Mouse (Mus musculus) neural tube, embryonic 15.5 days (tissue): Measurements from ENCODE around the gene Tada2a. TPM values are rescaled to one million over a fixed set of nuclear protein-coding genes. Genes with fewer than 3 reads are reported as not detected.

Experiments used
- ATAC-seq: fragments of 200-750 bp; cut with Nextera tagmentation; 2 replicates; pipeline ENCODE4 v1.8.0; 2017; ENCODE audit warnings: mild to moderate bottlenecking, moderate TSS enrichment, moderate library complexity; ENCODE audit not compliant: low FRiP score
- H3K27ac ChIP-seq: fragments of 300-500 bp; sonication (generic); replicated peaks from 2 replicates; pipeline ENCODE4 v1.5.1; 2015; ENCODE audit warnings: mild to moderate bottlenecking, inconsistent platforms
- H3K27me3 ChIP-seq: fragments of 300-500 bp; sonication (generic); replicated peaks from 2 replicates; pipeline ENCODE4 v1.6.1; 2015; ENCODE audit warnings: inconsistent platforms
- H3K36me3 ChIP-seq: fragments of 300-500 bp; sonication (generic); 2 replicates; pipeline ENCODE4 v1.6.1; 2015; ENCODE audit warnings: inconsistent platforms
- H3K4me1 ChIP-seq: fragments of 300-500 bp; sonication (generic); 2 replicates; pipeline ENCODE4 v1.6.1; 2015; ENCODE audit warnings: inconsistent platforms
- H3K4me2 ChIP-seq: fragments of 300-500 bp; sonication (generic); 2 replicates; pipeline ENCODE4 v1.6.1; 2015; ENCODE audit warnings: inconsistent platforms, mild to moderate bottlenecking, moderate library complexity
- H3K4me3 ChIP-seq: fragments of 300-500 bp; sonication (generic); replicated peaks from 2 replicates; pipeline ENCODE4 v1.5.1; 2015; ENCODE audit warnings: mild to moderate bottlenecking, inconsistent platforms
- H3K9ac ChIP-seq: fragments of 300-500 bp; sonication (generic); replicated peaks from 2 replicates; pipeline ENCODE4 v1.6.1; 2015; ENCODE audit warnings: mild to moderate bottlenecking, inconsistent platforms
- H3K9me3 ChIP-seq: fragments of 300-500 bp; sonication (generic); replicated peaks from 2 replicates; pipeline ENCODE4 v1.6.1; 2016; ENCODE audit warnings: inconsistent platforms
- WGBS: fragments of 180-500 bp; shearing (Covaris S2); methylation state at CpG from one replicate; pipeline ENCODE4 v1.1.7; 2015; ENCODE audit warnings: mixed read lengths; 5-methylcytosine and 5-hydroxymethylcytosine counted together
- polyA plus RNA-seq: library from polyadenylated mRNA; unstranded; fragments of >200 nt; fragmentation: Nextera tagmentation; extraction: Ambion mirVana; gene quantifications from 2 replicates; pipeline ENCODE4 v1.2.1, GENCODE M21; 2015

Gene Tada2a
- polyA plus RNA-seq: 27.1 and 28.4 TPM in 2 replicates

- Histone ChIP-seq H3K9me3 (no peaks in the 10 kb centered on the region), H3K36me3 (peaks cover 22% of the 10 kb centered on the region), H3K4me1 (peaks cover 20% of the 10 kb centered on the region), H3K27ac (peak within 1 kb of the TSS; percentile 76), H3K4me3 (peak within 1 kb of the TSS; percentile 63), H3K4me2 (peak within 1 kb of the TSS; percentile 76), H3K27me3 (no peaks in the 10 kb centered on the region), H3K9ac (peak within 1 kb of the TSS; percentile 63)
- WGBS: under 1% methylated on average over 67 of the region's 83 CpGs
- peak; percentile 94 for ATAC-seq
Observed at GRCm38 (mm10) chr11:84128943-84129798, at the start of gene Tada2a, which contains the start of gene Acaca. Tada2a (minus strand) TSS chr11:84129600. Acaca (plus strand) TSS chr11:84129672.

- no peak overlapping the region; the same call in 1 of the 2 replicates for H3K9ac ChIP-seq
- peak overlapping the region; percentile 92; the same call in 1 of the 2 replicates for H3K27ac ChIP-seq
- no peaks in the 10 kb centered on the region for H3K9me3 ChIP-seq
- peaks cover 30% of the 10 kb centered on the region for H3K4me1 ChIP-seq
- H3K4me2 ChIP-seq: peak overlapping the region; percentile 86
- H3K4me3 ChIP-seq: peak overlapping the region; percentile 66
- H3K36me3 ChIP-seq: no peaks in the 10 kb centered on the region
- H3K27me3 ChIP-seq: no peaks in the 10 kb centered on the region
- ATAC-seq: no peak
- WGBS: 38% methylated on average over 4 of the region's 4 CpGs
Observed at GRCm38 (mm10) chr11:84178571-84178970, 49.2 kb upstream of the Tada2a start.

DNA sequence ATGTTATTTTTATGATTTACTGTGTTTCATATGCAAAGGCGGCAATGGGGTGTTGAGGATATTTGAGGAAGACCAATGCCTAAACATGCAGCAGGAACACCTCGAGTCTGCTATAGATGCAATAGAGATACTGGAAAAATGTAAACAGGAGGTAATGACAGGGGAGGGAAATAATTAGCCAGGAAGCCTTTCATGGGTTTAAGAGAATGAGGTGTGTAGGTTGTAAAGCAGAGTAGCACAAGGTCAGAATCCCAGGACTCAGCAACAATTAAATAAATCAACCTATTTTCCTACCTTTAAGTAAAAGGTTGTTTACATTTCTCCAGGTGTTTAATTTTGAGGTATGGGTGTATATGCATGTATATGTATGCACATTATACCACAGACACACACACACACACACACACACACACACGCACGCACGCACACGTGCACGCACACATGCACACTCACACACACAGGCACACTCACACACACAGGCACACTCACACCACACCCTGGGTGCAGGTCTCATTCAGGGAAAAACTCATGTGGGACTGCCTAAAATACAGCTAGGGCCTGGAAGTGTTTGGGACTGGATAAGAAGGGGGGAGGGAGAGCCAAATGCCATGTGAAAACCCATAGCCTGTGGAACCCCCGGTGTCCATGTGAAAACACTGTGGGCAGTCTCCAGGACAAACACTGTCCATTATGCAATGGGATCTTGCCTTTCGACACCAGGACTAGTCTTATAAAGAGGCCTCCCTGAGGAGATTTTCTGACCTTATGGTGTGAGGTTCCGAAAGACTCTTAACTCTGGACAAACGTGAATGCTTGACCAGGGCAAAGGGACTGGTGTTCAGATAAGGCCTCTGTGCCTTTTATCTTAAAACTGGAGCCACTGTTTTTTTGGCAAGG lies 43.4 kb upstream of the Tada2a start:
- ATAC-seq: no peak
- Histone ChIP-seq H3K9me3 (no peaks in the 10 kb centered on the region), H3K27me3 (no peaks in the 10 kb centered on the region), H3K36me3 (no peaks in the 10 kb centered on the region), H3K27ac (no peak overlapping the region), H3K4me3 (no peak overlapping the region), H3K4me2 (no peak overlapping the region), H3K9ac (no peak overlapping the region), H3K4me1 (0 out of 2 replicates have a peak, but pooled peaks cover 4% of the 10 kb centered on the region)
- WGBS: 73% methylated on average over 11 of the region's 11 CpGs

DNA sequence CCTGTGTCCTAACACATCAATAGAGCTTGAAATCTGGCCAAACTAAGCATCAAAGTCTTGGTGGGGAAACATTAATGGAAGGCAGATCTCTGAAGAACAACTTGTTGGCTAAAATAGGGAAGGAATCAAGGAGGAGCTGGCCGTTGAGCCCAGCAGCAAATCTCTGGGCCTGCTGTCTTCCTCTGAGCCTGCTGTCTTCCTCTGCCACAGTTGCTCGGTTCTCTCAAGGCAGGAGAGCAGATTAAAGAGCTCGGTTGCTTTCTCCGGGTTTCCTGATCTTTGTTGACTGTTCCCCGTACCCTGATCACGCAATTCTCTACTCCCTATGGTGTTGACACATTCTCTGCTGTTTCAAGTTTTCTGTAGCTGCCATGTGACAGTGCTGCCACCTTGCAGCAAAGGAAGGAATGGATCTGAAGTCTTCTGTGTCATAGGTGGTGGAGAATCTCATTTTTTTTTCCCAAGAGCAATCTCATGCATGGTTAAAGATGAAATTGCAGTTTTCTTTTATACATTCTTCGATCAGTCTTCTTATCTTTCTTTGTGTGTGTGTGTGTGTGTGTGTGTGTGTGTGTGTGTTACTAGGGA lies 39.4 kb upstream of the Tada2a start:
- Histone ChIP-seq H3K4me3 (no peak overlapping the region), H3K36me3 (no peaks in the 10 kb centered on the region), H3K9ac (no peak overlapping the region), H3K4me2 (peak overlapping the region; percentile 38), H3K4me1 (0 out of 2 replicates have a peak, but pooled peaks cover 4% of the 10 kb centered on the region), H3K27me3 (no peaks in the 10 kb centered on the region), H3K27ac (no peak overlapping the region), H3K9me3 (no peaks in the 10 kb centered on the region)
- WGBS: 22% methylated on average over 7 of the region's 7 CpGs
- no peak for ATAC-seq

DNA sequence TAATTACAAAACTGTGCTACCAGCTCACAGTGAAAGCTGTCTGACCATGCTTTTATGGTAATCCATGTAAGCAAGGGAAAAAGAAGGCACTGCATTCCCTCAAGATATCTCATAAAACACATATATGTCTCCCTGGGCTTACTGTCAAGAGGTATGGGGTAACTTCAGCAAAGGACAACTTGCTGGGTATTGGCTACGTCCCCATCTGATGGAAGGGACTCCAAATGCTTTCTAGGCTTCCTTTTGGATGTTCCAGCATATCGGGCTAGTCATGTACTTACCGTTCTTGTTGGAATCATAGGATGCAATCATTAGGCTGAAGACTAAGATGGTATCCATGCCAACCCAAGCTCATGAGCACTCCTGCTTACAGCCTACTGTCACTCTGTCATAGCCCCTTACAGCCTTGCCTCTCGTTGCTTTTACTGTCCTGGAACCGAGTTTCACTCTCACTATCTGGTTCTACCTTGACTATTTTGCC lies 37.7 kb upstream of the Tada2a start, which contains the start of gene Gm11437:
Gene Gm11437 (minus strand): TSS at position 431 of the 481 bp plus-strand sequence.
- Histone ChIP-seq H3K4me1 (0 out of 2 replicates have a peak, but pooled peaks cover 4% of the 10 kb centered on the region), H3K36me3 (no peaks in the 10 kb centered on the region), H3K9me3 (no peaks in the 10 kb centered on the region), H3K9ac (no peak within 1 kb of the TSS), H3K27me3 (no peaks in the 10 kb centered on the region), H3K4me2 (no peak within 1 kb of the TSS), H3K4me3 (no peak within 1 kb of the TSS), H3K27ac (no peak within 1 kb of the TSS)
- WGBS: 85% methylated on average over 5 of the region's 5 CpGs
- no peak for ATAC-seq

DNA sequence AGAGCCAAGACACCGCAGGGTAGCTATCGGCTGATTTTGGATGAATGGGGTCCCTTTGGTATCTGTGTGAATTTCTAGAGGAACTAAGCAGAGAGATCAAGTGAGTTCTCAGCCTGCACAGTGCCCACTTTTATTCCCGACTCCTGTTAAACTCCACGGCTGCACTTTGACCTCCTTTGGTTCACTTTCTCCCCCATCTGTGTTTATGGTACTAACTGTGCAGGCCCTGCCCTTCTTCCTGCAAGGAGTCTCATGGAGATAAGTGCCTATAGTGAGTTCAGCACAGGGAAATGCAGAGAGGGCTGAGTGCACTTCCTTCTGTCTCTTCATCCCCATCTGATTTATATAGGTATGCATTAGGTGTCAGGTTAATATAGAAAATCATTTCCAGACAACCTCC lies 35.2 kb upstream of the Tada2a start:
- no peak for ATAC-seq
- Histone ChIP-seq H3K4me1 (0 out of 2 replicates have a peak, but pooled peaks cover 4% of the 10 kb centered on the region), H3K9ac (no peak overlapping the region), H3K4me2 (no peak overlapping the region), H3K27ac (no peak overlapping the region), H3K4me3 (no peak overlapping the region), H3K36me3 (no peaks in the 10 kb centered on the region), H3K9me3 (no peaks in the 10 kb centered on the region), H3K27me3 (no peaks in the 10 kb centered on the region)
- 61% methylated on average over 4 of the region's 4 CpGs for WGBS

DNA sequence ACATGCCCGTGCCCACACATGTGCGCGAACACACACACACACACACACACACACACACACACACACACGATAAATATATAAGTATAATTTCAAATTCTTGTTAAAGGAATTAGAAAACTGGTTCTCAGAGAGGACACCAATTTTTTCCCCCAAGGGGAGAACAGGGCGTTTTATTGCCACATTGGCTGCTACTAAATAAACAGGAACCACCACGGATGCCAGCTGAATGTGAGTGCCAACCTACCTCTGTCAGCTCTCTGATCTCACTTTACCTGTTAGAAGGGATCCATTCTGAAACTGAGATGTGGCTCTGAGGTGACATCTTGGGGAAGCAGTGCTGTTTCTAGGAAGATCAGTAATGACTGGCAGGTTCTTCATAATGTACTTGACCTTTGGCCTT lies 34.7 kb upstream of the Tada2a start:
- H3K4me3 ChIP-seq: no peak overlapping the region
- no peak overlapping the region for H3K4me2 ChIP-seq
- H3K36me3 ChIP-seq: no peaks in the 10 kb centered on the region
- H3K4me1 ChIP-seq: 0 out of 2 replicates have a peak, but pooled peaks cover 4% of the 10 kb centered on the region
- H3K27me3 ChIP-seq: no peaks in the 10 kb centered on the region
- H3K9me3 ChIP-seq: no peaks in the 10 kb centered on the region
- H3K27ac ChIP-seq: no peak overlapping the region
- WGBS: 83% methylated on average over 6 of the region's 6 CpGs
- no peak overlapping the region for H3K9ac ChIP-seq
- ATAC-seq: no peak

DNA sequence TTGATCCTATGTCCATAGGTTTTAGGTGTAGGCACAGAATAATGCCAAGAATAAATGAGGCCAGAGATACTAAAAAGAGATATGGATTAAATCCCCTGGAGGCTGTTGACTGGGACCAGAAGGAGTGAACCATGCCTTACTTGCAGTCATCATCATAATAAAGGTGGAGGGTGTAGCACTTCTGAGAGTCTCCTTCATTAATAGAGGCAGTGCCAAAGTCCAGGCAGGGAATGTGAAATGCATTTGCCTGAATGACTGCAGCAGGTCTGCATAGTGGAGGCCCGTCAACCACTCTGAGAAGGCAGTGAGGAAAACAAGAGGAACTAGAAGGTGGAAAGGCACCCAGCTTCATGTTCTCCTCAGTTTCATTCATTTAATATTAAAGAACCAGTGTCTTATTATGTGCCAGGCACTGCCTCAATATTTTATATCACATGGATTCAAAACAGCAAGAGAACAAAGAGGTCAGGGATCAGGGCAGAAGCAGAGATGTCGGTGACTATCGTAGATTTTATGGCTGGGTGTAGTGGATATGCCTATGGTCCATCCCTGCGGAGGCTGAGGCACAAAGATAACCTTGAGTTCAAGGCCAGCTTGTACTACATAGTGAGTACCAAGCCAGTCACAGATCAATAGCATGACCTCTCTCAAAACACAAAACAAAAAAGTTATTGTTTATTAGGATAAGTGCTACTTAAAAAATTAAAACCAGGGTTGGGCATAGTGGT lies 27.3 kb upstream of the Tada2a start:
- 86% methylated on average over 4 of the region's 4 CpGs for WGBS
- Histone ChIP-seq H3K9me3 (no peaks in the 10 kb centered on the region), H3K4me1 (no peaks in the 10 kb centered on the region), H3K4me2 (no peak overlapping the region), H3K27ac (no peak overlapping the region), H3K9ac (no peak overlapping the region), H3K36me3 (no peaks in the 10 kb centered on the region), H3K27me3 (no peaks in the 10 kb centered on the region), H3K4me3 (no peak overlapping the region)
- ATAC-seq: no peak

- WGBS: 70% methylated on average over 2 of the region's 2 CpGs
- H3K4me2 ChIP-seq: no peak overlapping the region
- H3K27me3 ChIP-seq: no peaks in the 10 kb centered on the region
- ATAC-seq: no peak
- no peaks in the 10 kb centered on the region for H3K4me1 ChIP-seq
- no peak overlapping the region for H3K9ac ChIP-seq
- H3K9me3 ChIP-seq: no peaks in the 10 kb centered on the region
- H3K36me3 ChIP-seq: no peaks in the 10 kb centered on the region
- no peak overlapping the region for H3K4me3 ChIP-seq
- H3K27ac ChIP-seq: no peak overlapping the region
Observed at GRCm38 (mm10) chr11:84150884-84151283, 21.5 kb upstream of the Tada2a start.

GRCm38 (mm10) chr11:84146081-84146480 lies 16.7 kb upstream of the Tada2a start:
- no peaks in the 10 kb centered on the region for H3K36me3 ChIP-seq
- no peaks in the 10 kb centered on the region for H3K9me3 ChIP-seq
- H3K27ac ChIP-seq: no peak overlapping the region
- ATAC-seq: no peak
- H3K4me1 ChIP-seq: no peaks in the 10 kb centered on the region
- no peaks in the 10 kb centered on the region for H3K27me3 ChIP-seq
- no peak overlapping the region for H3K9ac ChIP-seq
- no peak overlapping the region for H3K4me2 ChIP-seq
- H3K4me3 ChIP-seq: no peak overlapping the region
- 58% methylated on average over 3 of the region's 3 CpGs for WGBS
